Mouse (Mus musculus) embryo, embryonic 11.5 days (tissue): ENCODE data around the gene Pkn1.

Experiments
- DNase-seq: peaks from one replicate; pipeline ENCODE4 v3.0.0-alpha.2; 2012; ENCODE audit warnings: low read depth, low spot score

Pkn1 gene

DNA sequence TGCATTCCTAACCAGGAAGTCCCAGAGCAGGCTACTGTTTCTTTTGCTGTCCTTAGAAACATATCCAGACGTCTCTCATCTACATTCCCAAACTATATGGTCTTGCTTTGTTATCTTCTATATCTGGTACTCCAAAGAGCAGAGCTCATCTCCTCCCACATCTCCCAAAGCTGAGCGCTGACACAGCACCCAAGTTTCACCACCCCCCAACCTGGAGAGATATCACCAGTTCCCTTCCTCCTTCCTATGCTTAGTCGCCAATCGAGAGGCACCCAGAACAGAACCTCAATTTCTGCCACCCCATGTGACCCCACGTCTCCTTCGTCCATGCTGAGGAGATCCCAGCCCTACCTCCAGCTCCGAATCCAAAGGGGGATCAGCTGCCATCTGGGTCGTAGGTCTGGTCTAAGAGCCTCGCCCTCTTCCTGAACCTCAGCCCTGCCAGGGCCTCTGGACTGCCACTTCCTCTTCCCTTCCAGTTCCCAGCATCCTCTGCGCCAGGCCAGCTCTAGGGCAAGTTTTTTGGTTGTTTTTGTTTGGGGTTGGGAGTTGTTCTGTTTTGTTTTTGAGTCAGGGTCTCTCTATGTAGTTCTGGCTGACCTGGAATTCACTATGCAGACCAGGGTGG, 5.3 kb downstream of the Pkn1 start:
- DNase-seq = no peak

DNA sequence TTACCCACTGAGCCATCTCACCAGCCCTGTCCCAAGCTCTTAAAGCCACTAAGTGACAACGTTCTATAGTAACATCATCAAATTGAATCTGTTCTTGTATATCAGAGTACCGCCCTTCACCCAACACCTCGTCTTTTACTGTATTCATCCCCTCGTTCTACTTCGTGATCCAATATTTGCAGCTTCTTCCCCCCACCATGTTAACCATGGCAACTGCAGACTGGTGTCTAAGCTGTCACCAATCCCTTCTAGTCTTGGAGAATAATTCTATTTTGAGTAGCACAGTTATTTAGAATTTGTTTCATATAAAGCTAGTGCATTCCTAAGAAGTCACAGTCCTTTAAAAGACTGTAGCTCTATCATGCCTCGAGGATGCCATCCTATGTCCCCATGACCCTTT, 9.7 kb downstream of the Pkn1 start:
- DNase-seq = no peak

DNA sequence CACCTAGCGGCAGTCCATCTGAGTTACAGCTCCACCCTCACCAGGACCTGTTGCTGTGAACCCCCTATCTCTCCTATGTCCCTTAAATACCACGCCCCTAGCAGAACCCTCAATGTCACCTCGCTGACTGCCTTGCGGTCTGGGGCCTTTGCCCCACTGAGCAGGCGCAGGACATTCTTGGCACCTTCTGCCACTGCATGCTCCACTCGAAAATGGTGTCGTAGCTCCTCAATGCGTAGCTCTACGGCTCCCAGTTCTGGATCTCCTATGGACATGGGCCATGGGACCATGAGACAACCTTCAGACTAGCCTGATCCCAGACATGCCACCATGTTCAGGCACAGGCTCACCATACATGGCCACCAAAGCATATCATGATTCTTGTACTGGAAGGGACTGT, 14.5 kb downstream of the Pkn1 start:
- DNase-seq = no peak

DNA sequence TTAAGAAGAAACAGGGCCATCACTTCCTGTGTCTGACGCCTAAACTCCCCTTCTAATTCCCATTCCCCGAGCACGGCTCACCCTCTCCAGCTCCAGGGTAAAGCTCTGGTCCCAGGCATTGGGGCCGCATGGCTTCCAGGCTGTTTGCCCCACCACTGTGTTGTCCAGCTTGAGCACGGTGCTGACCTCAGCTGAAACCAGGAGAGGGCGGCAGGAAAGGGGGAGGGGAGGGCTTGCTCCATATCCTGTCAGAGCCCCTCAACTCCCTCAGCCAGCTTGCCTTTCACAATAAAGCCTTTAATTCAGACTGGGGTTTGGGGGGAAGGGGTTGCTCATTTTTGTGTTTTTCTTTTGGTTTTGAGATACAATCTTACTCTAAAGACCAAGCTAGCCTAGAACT, 17.9 kb downstream of the Pkn1 start:
- DNase-seq = no peak

DNA sequence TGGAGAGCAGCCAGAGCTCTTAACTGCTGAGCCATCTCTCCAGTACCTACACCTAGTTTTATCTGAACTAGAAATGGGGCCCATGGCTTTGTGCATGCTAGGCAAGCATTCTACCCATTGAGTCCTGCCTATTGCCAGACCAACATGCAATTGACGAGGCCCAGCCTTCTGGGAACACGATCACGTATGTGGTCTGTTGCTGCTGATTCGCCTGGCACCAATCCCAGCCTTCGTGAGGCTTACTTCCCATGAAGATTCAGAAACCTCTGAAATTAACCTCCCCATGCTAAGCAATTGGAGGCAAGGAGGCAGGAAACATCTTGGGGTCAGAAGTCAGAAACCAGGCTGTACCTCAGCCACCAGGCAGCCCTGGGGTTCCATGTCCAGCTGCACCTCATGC, 18.4 kb downstream of the Pkn1 start:
- DNase-seq = no peak

DNA sequence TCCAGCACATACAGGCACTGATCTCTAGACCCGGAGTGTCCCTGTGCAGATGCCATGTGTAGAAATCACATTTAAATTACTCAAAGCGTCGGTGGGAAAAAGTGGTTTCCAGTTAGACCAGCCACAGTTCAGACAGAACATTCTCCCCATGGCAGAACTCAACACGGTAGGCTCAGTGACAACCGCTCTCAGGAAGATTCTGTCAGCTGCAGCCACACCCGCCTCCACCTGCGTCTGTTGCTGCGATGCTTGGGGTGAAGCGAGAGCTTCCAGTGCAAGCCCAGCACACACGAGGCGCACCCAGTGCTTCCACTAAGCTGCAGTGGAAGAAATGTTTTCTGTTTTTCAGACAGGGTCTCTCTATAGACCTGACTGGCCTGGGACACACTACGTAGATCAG, 19.1 kb downstream of the Pkn1 start:
- no peak for DNase-seq

DNA sequence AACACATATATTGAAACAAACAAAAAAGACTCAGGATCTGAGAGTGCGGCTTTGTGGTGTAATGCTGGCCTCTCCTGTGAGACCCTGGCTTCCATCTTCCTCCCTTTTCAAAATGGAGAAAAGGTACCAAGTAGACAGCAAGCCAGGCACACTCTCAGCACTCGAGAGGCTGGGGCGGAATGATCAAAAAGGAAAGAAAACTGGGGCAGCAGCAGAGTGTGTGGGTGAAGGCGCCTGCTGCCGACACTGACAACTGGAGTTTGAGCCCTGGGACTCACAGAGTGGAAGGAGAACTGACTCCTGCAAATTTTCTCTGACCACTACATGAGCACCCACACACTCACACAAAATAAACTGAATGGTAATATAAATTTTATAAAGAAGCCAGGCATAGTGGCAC, 24.5 kb downstream of the Pkn1 start:
- DNase-seq = no peak

DNA sequence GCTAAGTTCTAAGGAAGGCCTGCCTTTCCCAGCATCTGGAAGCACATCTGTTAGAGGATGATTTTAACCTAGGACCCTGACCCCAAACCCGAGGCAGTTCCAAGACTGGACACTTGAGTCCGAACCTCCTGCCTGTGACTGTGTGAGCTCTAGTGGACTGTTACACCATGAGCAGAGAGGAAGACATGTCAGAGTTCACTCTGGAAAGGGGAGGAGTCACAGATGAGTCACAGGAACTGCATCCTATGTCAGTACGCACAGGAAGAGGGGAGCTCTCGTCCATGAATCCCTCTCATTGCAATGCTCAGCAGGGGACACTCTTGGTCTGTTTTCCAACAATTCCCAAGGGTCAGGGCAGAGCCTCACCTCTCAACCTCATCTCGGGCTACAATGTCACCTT, 26.0 kb downstream of the Pkn1 start:
- DNase-seq = no peak

DNA sequence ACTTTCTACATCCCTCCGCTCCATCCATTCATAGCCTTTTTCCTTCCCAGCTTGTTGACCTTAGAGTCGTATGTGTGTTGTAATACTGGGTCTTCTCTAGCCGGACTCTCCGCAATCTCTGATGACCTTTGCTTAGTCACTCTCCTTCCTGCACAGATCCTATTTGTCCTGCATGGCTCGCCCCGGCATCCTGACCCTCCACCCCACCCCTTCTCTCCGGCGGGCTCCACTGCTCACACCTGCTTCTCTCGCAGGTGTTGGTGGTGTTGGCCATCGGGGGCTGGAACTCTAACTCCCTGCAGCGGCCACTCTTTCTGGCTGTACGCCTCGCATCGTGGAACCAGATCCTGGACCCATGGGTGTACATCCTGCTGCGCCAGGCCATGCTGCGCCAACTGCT, 30.0 kb downstream of the Pkn1 start:
- no peak for DNase-seq

DNA sequence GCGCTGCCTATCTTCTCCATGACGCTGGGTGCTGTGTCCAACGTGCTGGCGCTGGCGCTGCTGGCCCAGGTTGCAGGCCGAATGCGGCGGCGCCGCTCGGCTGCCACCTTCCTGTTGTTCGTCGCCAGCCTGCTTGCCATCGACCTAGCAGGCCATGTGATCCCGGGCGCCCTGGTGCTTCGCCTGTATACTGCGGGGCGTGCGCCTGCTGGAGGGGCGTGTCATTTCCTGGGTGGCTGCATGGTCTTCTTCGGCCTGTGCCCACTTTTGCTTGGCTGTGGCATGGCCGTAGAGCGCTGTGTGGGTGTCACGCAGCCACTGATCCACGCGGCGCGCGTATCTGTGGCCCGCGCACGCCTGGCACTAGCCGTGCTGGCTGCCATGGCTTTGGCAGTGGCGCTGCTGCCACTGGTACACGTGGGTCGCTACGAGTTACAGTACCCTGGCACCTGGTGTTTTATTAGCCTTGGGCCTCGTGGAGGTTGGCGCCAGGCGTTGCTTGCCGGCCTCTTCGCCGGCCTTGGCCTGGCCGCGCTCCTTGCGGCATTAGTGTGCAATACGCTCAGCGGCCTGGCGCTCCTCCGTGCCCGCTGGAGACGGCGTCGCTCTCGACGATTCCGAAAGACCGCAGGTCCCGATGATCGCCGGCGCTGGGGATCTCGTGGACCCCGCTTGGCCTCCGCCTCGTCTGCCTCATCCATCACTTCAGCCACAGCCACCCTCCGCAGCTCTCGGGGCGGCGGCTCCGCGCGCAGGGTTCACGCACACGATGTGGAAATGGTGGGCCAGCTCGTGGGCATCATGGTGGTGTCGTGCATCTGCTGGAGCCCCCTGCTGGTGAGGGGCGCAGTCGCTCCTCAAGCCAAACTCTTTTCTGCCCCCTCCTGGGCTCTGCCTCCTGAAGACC, 30.7 kb downstream of the Pkn1 start:
- peak; percentile 77 for DNase-seq

DNA sequence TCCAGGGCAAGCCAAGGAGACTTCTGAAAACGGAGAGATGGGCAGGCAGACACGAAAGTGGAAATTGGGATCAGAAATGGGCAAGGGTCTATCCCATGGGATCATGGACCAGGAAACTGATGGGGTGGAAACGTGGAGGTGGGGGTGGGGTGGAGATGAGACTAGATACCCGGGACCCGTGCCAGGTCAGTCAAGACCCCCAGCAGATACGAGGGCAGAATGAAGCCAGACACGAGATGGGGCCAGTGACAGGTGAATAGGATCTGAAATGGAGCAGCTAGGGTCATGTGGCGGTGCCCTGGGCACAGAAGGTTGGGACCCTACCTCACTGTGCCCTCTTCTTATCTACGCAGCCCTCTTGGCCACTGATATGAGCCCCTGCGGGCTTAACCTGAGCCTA, 31.5 kb downstream of the Pkn1 start:
- no peak for DNase-seq

DNA sequence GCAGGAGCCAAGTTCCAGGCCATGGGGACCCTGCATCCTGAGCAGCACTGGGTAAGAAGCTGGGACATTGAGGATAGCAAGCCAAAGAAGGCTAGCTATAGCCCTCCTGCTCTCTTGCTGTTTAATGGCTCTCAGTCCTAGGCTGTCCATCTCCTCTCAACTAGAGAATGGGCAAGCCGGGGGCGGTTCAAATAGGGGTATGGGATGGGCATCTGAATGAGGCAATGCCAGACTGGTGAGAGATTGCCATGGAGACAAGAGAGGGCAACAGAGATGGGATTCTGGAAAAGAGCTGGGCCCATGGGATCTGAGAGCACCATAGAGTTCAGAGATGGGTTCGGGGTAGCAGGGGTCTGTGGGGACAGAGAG, 32.1 kb downstream of the Pkn1 start:
- DNase-seq = no peak

DNA sequence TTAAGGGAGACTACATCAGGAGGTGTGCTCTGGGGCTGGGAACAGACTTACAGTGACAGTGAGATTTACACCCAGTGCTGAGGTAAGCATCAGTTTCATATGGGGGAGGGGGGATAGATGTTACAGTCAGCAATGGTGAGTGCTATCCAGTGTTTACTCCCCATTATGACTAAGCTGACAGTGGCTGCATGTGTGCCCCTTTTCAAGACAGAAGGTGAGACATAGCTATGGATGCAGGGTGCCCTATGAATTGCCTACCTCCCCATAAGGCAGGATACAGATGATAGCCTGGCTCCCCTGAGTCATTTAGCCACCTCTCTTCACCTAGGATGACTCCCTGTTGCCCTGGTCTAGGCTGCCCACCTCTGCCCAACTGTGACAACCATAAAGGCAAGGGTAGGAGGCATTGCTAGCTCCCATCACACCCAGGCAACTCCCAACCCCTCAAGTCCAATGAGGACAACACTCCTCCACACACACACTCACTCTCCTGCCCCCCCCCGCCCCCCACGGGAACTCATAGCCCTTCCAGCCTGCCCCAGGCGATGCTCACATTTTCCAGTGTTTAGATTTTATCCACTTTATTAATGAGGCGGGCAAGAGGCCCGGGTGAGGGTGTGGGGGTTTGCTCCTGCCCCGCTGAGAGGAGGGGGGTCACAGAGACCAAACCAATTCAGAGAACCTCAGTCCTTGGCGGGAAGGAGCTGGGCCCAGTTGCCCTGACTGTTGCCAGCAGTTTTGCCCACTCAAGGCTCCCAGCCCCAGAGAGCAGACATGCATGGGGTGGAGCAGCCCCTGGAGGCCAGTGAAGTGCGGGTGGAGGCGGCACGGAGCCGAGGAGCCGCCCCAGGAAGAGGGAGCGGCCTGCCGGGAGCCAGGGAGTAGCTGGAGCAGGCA, 32.8 kb downstream of the Pkn1 start, which contains the start of gene Ptger1:
Gene Ptger1, plus strand, starts transcription at position 710 of the 897 bp plus-strand sequence.
- DNase-seq = no peak

DNA sequence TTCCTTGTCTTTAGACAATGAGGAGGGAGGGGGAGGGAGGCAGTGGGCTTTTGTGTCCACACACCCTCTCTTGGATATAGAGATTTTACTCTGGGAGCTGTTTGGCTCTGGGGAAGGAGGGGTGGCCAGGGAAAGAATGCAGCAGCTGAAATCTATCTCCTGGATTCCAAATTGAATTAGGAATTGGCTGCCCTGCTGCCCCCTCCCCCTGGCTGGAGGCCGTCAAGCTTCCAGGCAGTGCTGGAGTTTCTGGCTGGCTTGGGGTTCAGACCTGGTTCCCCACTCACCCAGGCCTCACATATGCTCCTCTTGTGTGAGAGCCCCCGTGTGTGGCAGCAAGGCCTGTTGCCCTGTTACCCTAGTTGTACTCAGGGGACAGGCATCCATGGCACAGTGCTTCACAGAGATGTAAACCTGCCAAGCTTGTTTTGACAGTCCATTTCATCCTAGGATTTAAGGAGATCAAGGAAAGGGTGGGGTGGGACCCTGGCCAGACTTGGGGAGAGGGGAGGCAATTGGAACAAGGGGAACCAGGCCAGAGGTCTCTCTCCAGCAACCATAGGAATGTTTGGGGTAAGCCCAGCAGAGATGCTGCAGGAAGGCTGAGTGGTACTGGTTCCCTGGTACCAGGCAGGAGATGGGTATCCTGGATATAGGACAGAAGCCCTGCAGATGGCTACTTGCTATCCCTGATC, 33.9 kb downstream of the Pkn1 start:
- DNase-seq = no peak

DNA sequence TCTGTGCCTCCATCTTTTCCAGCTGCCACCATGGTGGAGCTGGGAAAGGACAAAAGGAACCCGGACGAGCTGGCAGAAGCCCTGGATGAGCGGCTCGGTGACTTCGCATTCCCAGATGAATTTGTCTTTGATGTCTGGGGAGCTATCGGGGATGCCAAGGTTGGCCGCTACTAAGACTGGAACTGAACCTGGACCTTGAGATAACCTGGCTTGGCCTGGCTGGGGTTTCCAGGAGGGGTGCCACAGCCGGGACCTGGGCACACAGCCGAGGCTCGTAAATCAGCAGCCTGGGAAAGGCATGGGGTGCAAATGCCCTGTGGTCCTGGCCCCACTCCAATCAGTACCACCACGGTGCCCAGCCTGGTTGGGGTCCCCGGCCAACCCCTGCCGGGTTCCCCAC, 34.9 kb downstream of the Pkn1 start:
- DNase-seq = no peak

DNA sequence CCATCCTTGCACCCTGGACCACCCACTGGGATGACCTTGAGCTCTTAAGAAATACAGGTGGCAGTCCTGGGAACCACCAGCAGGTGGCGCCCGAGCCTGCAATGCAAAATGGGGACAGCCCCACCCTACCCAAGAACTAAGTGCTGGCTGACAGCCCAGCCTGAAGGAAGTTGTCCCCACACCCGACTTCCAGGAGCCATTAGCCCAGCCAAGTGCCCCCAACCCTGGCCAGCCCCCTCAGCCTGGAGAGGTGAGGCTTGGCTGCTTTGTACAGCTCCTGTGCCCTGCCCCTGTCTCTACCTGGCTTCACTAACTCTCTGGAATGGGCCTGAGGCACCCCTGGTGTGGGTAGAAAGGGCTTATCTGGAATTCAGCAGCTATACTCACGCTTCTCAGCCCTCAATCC, 36.6 kb downstream of the Pkn1 start:
- peak; percentile 66 for DNase-seq

DNA sequence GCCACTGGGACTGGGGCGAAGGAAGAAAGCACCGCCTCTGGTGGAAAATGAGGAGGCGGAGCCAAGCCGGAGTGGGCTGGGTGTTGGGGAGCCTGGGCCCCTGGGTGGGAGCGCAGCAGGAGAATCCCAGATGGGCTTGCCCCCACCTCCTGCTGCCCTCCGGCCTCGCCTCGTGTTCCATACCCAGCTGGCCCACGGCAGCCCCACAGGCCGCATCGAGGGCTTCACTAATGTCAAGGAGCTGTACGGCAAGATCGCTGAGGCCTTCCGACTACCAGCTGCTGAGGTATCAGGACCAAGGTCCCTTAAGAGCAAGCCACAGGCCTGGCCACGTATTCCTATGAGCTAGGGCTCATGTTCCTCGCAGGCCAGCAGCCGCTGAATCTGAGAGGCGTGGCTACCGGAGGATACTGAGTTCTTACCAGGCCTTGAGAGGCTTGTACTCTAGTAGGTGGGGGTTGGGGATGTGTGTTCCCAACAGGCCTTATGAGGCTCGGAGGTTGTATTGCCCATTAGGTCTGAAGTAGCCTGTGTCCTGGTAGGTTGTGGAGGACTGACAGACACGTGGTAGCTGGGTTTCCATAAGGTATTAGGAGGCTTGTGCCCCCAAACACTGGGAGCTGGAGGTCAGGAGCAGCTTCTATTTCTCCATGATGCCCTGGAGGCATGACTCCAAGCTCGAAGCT, 37.8 kb downstream of the Pkn1 start:
- DNase-seq = no peak

DNA sequence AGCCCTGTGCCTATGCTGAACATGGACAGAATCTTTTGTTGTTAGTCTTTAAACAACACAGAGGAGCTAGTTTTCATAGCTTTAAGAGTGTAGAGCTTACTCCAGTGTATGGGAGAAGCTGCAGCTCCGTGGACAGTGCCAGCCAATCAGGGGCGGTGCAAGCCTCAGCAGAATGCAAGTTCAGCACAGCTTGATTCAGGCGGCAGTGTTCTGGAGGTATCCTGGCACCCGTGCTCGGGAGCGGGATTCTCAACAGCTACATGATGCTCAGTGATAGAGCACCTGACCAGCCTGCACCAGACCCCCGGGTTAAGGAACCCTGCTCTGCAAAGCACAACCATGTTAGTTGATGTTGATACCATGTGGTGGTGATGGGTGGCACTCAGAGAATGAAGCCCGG, 38.4 kb downstream of the Pkn1 start:
- DNase-seq = no peak

DNA sequence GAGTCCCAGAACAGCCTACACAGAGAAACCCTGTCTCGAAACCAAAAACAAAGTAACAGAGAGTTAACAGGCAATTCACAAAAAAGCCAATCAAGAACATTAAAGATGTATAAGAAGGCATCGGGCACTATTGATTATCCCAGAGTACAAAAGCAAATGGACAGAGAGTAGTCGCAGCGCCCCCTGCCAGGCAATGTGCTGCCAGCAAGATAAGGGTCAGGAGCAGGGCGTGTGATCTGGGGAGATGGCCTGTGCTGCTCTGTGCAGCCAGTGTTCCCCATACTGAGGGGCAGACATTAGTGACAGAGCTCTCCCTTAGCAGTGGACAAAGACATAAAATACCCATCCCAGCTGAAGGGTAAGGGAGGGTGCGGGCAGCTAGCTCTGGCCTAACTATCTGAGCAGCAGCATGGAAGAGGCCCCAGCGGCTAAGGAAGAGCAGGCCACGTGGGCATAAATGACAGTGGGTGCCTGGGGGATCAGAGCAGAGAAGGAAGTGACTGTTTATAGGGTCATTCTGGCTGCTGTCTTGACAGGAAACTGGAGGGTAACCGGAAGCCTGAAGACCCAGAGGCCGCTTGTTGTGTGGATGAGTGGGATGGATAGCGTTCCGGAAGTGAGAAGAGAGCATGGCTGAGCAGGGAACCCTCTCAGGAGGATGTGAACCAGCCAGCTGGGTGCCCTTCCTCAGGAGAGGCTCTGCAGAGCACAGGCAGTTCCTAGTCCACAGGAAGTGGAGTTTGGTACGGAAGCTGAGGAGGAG, 42.3 kb downstream of the Pkn1 start:
- DNase-seq = no peak

DNA sequence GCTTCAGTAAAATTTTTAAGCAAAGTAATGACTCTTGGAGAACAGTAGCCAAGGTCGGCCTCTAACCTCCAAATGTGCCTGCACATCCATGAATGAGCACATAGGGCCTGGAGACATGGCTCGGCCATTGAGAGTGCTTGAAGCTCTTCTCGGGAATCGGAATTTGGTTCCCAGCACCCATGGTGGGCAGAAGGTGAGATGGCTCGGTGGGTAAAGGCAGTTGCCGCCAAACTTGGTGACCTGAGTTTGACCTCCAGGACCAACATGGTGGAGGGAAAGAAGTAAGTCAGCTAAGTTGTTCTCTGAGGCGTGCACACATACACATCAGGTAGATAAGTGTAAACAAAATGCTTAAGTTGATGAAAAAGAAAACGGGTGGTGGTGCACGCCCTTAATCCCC, 42.9 kb downstream of the Pkn1 start:
- no peak for DNase-seq
